Mouse (Mus musculus): ENCODE results near the gene Mt1. TPM values are rescaled to one million over a fixed set of nuclear protein-coding genes. Genes with fewer than 3 reads are reported as not detected.
A peak's percentile ranks its signal among the peaks of the same experiment; 100 is the strongest.

Mt1 gene
- polyA plus RNA-seq, 1 experiment from 2014 or later, result 662 TPM

GRCm38 (mm10) chr8:94192926-94193325 is 14.0 kb downstream of the Mt1 start:
- no peak overlapping the region for H3K27ac ChIP-seq (ENCODE audit: low read length)
- WGBS, result 68% methylated on average over 1 of the region's 1 CpGs

GRCm38 (mm10) chr8:94194591-94195223 is 15.8 kb downstream of the Mt1 start:
- Histone ChIP-seq H3K27ac (ENCODE audit: low read length) (no peak overlapping the region), H3K36me3 (ENCODE audit: control insufficient read depth, insufficient read depth) (no peaks in the 10 kb centered on the region), H3K27me3 (ENCODE audit: control insufficient read depth, insufficient read depth, low read length) (no peaks in the 10 kb centered on the region), H3K4me1 (ENCODE audit: control insufficient read depth, insufficient read depth, low read length) (0 out of 2 replicates have a peak, but pooled peaks cover under 1% of the 10 kb centered on the region), H3K4me2 (ENCODE audit: low read depth, low read length) (no peak overlapping the region), H3K4me3 (ENCODE audit: low read length) (no peak overlapping the region), H3K9ac (ENCODE audit: low read length) (no peak overlapping the region), H3K9me3 (replicated peaks; ENCODE audit: control insufficient read depth, low read length) (no peaks in the 10 kb centered on the region)
- WGBS, result 74% methylated on average over 7 of the region's 7 CpGs
- no peak for ATAC-seq (replicated peaks; ENCODE audit: extremely low read depth, insufficient read depth, low FRiP score)

More at GRCm38 (mm10) chr8:94192926-94193325, 14.0 kb downstream of the Mt1 start:
- Histone ChIP-seq H3K4me1 (ENCODE audit: control insufficient read depth, insufficient read depth, low read length) (peaks cover 4% of the 10 kb centered on the region; the same call in 1 of the 2 replicates), H3K4me2 (ENCODE audit: low read depth, low read length) (no peak overlapping the region), H3K9me3 (replicated peaks; ENCODE audit: control insufficient read depth, low read length) (no peaks in the 10 kb centered on the region), H3K36me3 (ENCODE audit: control insufficient read depth, insufficient read depth) (no peaks in the 10 kb centered on the region), H3K9ac (ENCODE audit: low read length) (no peak overlapping the region), H3K4me3 (ENCODE audit: low read length) (no peak overlapping the region), H3K27me3 (ENCODE audit: control insufficient read depth, insufficient read depth, low read length) (no peaks in the 10 kb centered on the region)
- no peak for ATAC-seq (replicated peaks; ENCODE audit: extremely low read depth, insufficient read depth, low FRiP score)

GRCm38 (mm10) chr8:94199202-94199869 is 20.5 kb downstream of the Mt1 start:
- H3K4me3 ChIP-seq (ENCODE audit: low read length), result no peak overlapping the region
- no peaks in the 10 kb centered on the region for H3K4me1 ChIP-seq (ENCODE audit: control insufficient read depth, insufficient read depth, low read length)
- ATAC-seq (replicated peaks; ENCODE audit: extremely low read depth, insufficient read depth, low FRiP score), result no peak; the same call in 1 of the 2 replicates
- H3K36me3 ChIP-seq (ENCODE audit: control insufficient read depth, insufficient read depth), result no peaks in the 10 kb centered on the region
- H3K9me3 ChIP-seq (replicated peaks; ENCODE audit: control insufficient read depth, low read length), result no peaks in the 10 kb centered on the region
- no peak overlapping the region for H3K9ac ChIP-seq (ENCODE audit: low read length)
- no peak overlapping the region for H3K27ac ChIP-seq (ENCODE audit: low read length)
- WGBS, result 45% methylated on average over 10 of the region's 10 CpGs
- H3K4me2 ChIP-seq (ENCODE audit: low read depth, low read length), result 0 out of 2 replicates have a peak overlapping the region, but pooled peaks have one; percentile 12
- no peaks in the 10 kb centered on the region for H3K27me3 ChIP-seq (ENCODE audit: control insufficient read depth, insufficient read depth, low read length)

- peaks cover 7% of the 10 kb centered on the region for H3K4me1 ChIP-seq (ENCODE audit: control insufficient read depth, insufficient read depth, low read length)
- no peak overlapping the region for H3K4me3 ChIP-seq (ENCODE audit: low read length)
- H3K27me3 ChIP-seq (ENCODE audit: control insufficient read depth, insufficient read depth, low read length), result no peaks in the 10 kb centered on the region
- H3K4me2 ChIP-seq (ENCODE audit: low read depth, low read length), result no peak overlapping the region
- no peak overlapping the region for H3K27ac ChIP-seq (ENCODE audit: low read length)
- H3K36me3 ChIP-seq (ENCODE audit: control insufficient read depth, insufficient read depth), result no peaks in the 10 kb centered on the region
- no peaks in the 10 kb centered on the region for H3K9me3 ChIP-seq (replicated peaks; ENCODE audit: control insufficient read depth, low read length)
- 65% methylated on average over 3 of the region's 3 CpGs for WGBS
- ATAC-seq (replicated peaks; ENCODE audit: extremely low read depth, insufficient read depth, low FRiP score), result no peak
- no peak overlapping the region for H3K9ac ChIP-seq (ENCODE audit: low read length)
Measured at GRCm38 (mm10) chr8:94204043-94204442, 25.2 kb downstream of the Mt1 start.

- peak; percentile 70; the same call in 1 of the 2 replicates for ATAC-seq (replicated peaks; ENCODE audit: extremely low read depth, insufficient read depth, low FRiP score)
- Histone ChIP-seq H3K4me2 (ENCODE audit: low read depth, low read length) (no peak overlapping the region), H3K9ac (ENCODE audit: low read length) (no peak overlapping the region), H3K27ac (ENCODE audit: low read length) (no peak overlapping the region), H3K36me3 (ENCODE audit: control insufficient read depth, insufficient read depth) (no peaks in the 10 kb centered on the region), H3K27me3 (ENCODE audit: control insufficient read depth, insufficient read depth, low read length) (no peaks in the 10 kb centered on the region), H3K4me3 (ENCODE audit: low read length) (no peak overlapping the region), H3K9me3 (replicated peaks; ENCODE audit: control insufficient read depth, low read length) (no peaks in the 10 kb centered on the region), H3K4me1 (ENCODE audit: control insufficient read depth, insufficient read depth, low read length) (peaks cover 13% of the 10 kb centered on the region)
- WGBS, result 17% methylated on average over 5 of the region's 5 CpGs
Measured at GRCm38 (mm10) chr8:94205736-94206135, 26.9 kb downstream of the Mt1 start.

GRCm38 (mm10) chr8:94206256-94206655 is 27.4 kb downstream of the Mt1 start:
- Histone ChIP-seq H3K9me3 (replicated peaks; ENCODE audit: control insufficient read depth, low read length) (no peaks in the 10 kb centered on the region), H3K27ac (ENCODE audit: low read length) (no peak overlapping the region), H3K4me1 (ENCODE audit: control insufficient read depth, insufficient read depth, low read length) (peaks cover 13% of the 10 kb centered on the region), H3K4me2 (ENCODE audit: low read depth, low read length) (no peak overlapping the region), H3K27me3 (ENCODE audit: control insufficient read depth, insufficient read depth, low read length) (no peaks in the 10 kb centered on the region), H3K36me3 (ENCODE audit: control insufficient read depth, insufficient read depth) (no peaks in the 10 kb centered on the region), H3K4me3 (ENCODE audit: low read length) (no peak overlapping the region), H3K9ac (ENCODE audit: low read length) (no peak overlapping the region)
- no peak for ATAC-seq (replicated peaks; ENCODE audit: extremely low read depth, insufficient read depth, low FRiP score)
- 79% methylated on average over 8 of the region's 8 CpGs for WGBS

- peaks cover 13% of the 10 kb centered on the region for H3K4me1 ChIP-seq (ENCODE audit: control insufficient read depth, insufficient read depth, low read length)
- no peaks in the 10 kb centered on the region for H3K9me3 ChIP-seq (replicated peaks; ENCODE audit: control insufficient read depth, low read length)
- no peaks in the 10 kb centered on the region for H3K36me3 ChIP-seq (ENCODE audit: control insufficient read depth, insufficient read depth)
- no peak overlapping the region for H3K27ac ChIP-seq (ENCODE audit: low read length)
- H3K27me3 ChIP-seq (ENCODE audit: control insufficient read depth, insufficient read depth, low read length), result no peaks in the 10 kb centered on the region
- no peak for ATAC-seq (replicated peaks; ENCODE audit: extremely low read depth, insufficient read depth, low FRiP score)
- 65% methylated on average over 2 of the region's 2 CpGs for WGBS
- no peak overlapping the region for H3K9ac ChIP-seq (ENCODE audit: low read length)
- no peak overlapping the region for H3K4me2 ChIP-seq (ENCODE audit: low read depth, low read length)
- no peak overlapping the region for H3K4me3 ChIP-seq (ENCODE audit: low read length)
Measured at GRCm38 (mm10) chr8:94207491-94207890, 28.6 kb downstream of the Mt1 start.

- no peak for ATAC-seq (replicated peaks; ENCODE audit: extremely low read depth, insufficient read depth, low FRiP score)
- Histone ChIP-seq H3K27me3 (ENCODE audit: control insufficient read depth, insufficient read depth, low read length) (no peaks in the 10 kb centered on the region), H3K4me3 (ENCODE audit: low read length) (no peak overlapping the region), H3K4me1 (ENCODE audit: control insufficient read depth, insufficient read depth, low read length) (peaks cover 18% of the 10 kb centered on the region), H3K27ac (ENCODE audit: low read length) (no peak overlapping the region), H3K36me3 (ENCODE audit: control insufficient read depth, insufficient read depth) (no peaks in the 10 kb centered on the region), H3K9ac (ENCODE audit: low read length) (no peak overlapping the region), H3K4me2 (ENCODE audit: low read depth, low read length) (peak overlapping the region; percentile 30), H3K9me3 (replicated peaks; ENCODE audit: control insufficient read depth, low read length) (no peaks in the 10 kb centered on the region)
- 43% methylated on average over 6 of the region's 6 CpGs for WGBS
Measured at GRCm38 (mm10) chr8:94209639-94210038, 30.8 kb downstream of the Mt1 start.

- H3K36me3 ChIP-seq (ENCODE audit: control insufficient read depth, insufficient read depth), result no peaks in the 10 kb centered on the region
- 63% methylated on average over 3 of the region's 3 CpGs for WGBS
Measured at GRCm38 (mm10) chr8:94210225-94210624, 31.3 kb downstream of the Mt1 start.

More at GRCm38 (mm10) chr8:94210225-94210624, 31.3 kb downstream of the Mt1 start:
- no peak overlapping the region for H3K4me3 ChIP-seq (ENCODE audit: low read length)
- no peak for ATAC-seq (replicated peaks; ENCODE audit: extremely low read depth, insufficient read depth, low FRiP score)
- H3K4me2 ChIP-seq (ENCODE audit: low read depth, low read length), result peak overlapping the region; percentile 30
- no peaks in the 10 kb centered on the region for H3K9me3 ChIP-seq (replicated peaks; ENCODE audit: control insufficient read depth, low read length)
- no peak overlapping the region for H3K9ac ChIP-seq (ENCODE audit: low read length)
- H3K27ac ChIP-seq (ENCODE audit: low read length), result no peak overlapping the region
- peaks cover 18% of the 10 kb centered on the region for H3K4me1 ChIP-seq (ENCODE audit: control insufficient read depth, insufficient read depth, low read length)
- no peaks in the 10 kb centered on the region for H3K27me3 ChIP-seq (ENCODE audit: control insufficient read depth, insufficient read depth, low read length)
